Mouse (Mus musculus): ENCODE data around the gene Chid1.

DNA sequence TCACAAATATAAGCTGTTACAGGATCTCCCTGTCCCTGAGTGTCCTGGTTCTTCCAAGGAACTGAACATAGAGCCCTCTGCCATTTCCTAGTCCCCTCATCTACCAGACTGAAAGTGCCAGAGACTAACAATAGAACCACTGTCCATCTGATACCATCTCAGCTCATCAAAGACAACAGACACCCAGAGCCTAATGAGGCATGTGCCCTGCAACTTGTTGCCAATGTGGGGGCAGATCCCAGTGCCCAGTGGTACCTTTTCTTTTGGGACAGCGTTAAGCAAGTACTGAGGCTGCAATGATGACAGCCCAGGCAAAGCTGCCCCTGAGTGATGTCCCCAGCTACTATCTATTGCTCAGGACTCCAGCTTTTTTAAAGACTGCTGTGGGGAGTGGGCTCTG is 53.4 kb downstream of the Chid1 start:
- no peak for TF ChIP-seq CTCF (IDR thresholded peaks at IDR 0.05; ENCODE audit: low read depth)
- no peak for TF ChIP-seq EP300 (IDR thresholded peaks at IDR 0.05; ENCODE audit: low read depth)
